Mouse (Mus musculus) brown adipose tissue, adult 24 weeks (tissue): Measurements from ENCODE around the gene Cyp2b10. TPM values are rescaled to one million over a fixed set of nuclear protein-coding genes. Genes with fewer than 3 reads are reported as not detected.
"Not testable (repeated sequence)": the region's sequence is repeated elsewhere in the genome, so short reads cannot be mapped to it uniquely, and the experiment has no call there.

Experiments
- H3K27ac ChIP-seq: fragments of 200-500 bp; replicated peaks from 2 replicates; pipeline ENCODE4 v1.5.1; 2012; ENCODE audit warnings: low read depth, mild to moderate bottlenecking, low read length
- H3K4me1 ChIP-seq: fragments of 200-500 bp; 2 replicates; pipeline ENCODE4 v1.6.1; 2012; ENCODE audit warnings: low read length, mixed read lengths; ENCODE audit not compliant: control insufficient read depth, insufficient read depth, insufficient read length
- H3K4me3 ChIP-seq: fragments of 200-500 bp; 2 replicates; pipeline ENCODE4 v1.5.1; 2012; ENCODE audit warnings: low read depth, mild to moderate bottlenecking, low read length, moderate library complexity; ENCODE audit not compliant: insufficient read depth
- polyA plus RNA-seq: library from polyadenylated mRNA; stranded (reverse); fragments of >200 nt; gene quantifications from 2 replicates; pipeline ENCODE4 v1.2.4, GENCODE M21; 2012; ENCODE audit not compliant: missing spikeins, insufficient read depth, insufficient read length

The Cyp2b10 gene
- 2.9 and 47.4 TPM in 2 replicates for polyA plus RNA-seq

GRCm38 (mm10) chr7:25897411-25897810 lies at the start of gene Cyp2b10:
Cyp2b10 (plus strand) TSS chr7:25897620.
- Histone ChIP-seq H3K27ac (no peak within 1 kb of the TSS), H3K4me1 (peaks cover 3% of the 10 kb centered on the region), H3K4me3 (no peak within 1 kb of the TSS)

GRCm38 (mm10) chr7:25847722-25848443 lies 49.5 kb upstream of the Cyp2b10 start:
- Histone ChIP-seq H3K27ac (0 out of 2 replicates have a peak overlapping the region, but pooled peaks have one; percentile 65), H3K4me3 (peak overlapping the region; percentile 94), H3K4me1 (no peaks in the 10 kb centered on the region)

- 0 out of 2 replicates have a peak overlapping the region, but pooled peaks have one; percentile 65 for H3K27ac ChIP-seq
- no peaks in the 10 kb centered on the region for H3K4me1 ChIP-seq
- H3K4me3 ChIP-seq, result peak overlapping the region; percentile 94
These were observed 49.0 kb upstream of the Cyp2b10 start for GRCm38 (mm10) chr7:25848444-25848812.

GRCm38 (mm10) chr7:25855082-25855481 lies 42.3 kb upstream of the Cyp2b10 start:
- Histone ChIP-seq H3K27ac (no peak overlapping the region), H3K4me3 (no peak overlapping the region), H3K4me1 (no peaks in the 10 kb centered on the region)

GRCm38 (mm10) chr7:25859962-25860870 lies 37.2 kb upstream of the Cyp2b10 start:
- Histone ChIP-seq H3K27ac (no peak overlapping the region), H3K4me1 (no peaks in the 10 kb centered on the region), H3K4me3 (no peak overlapping the region)

GRCm38 (mm10) chr7:25862365-25862764 lies 35.1 kb upstream of the Cyp2b10 start:
- no peak overlapping the region for H3K27ac ChIP-seq
- H3K4me1 ChIP-seq, result no peaks in the 10 kb centered on the region
- no peak overlapping the region for H3K4me3 ChIP-seq

GRCm38 (mm10) chr7:25863756-25864155 lies 33.7 kb upstream of the Cyp2b10 start:
- no peak overlapping the region for H3K4me3 ChIP-seq
- no peaks in the 10 kb centered on the region for H3K4me1 ChIP-seq
- H3K27ac ChIP-seq, result no peak overlapping the region

GRCm38 (mm10) chr7:25864861-25865260 lies 32.6 kb upstream of the Cyp2b10 start:
- Histone ChIP-seq H3K4me3 (no peak overlapping the region), H3K4me1 (no peaks in the 10 kb centered on the region), H3K27ac (no peak overlapping the region)

GRCm38 (mm10) chr7:25869789-25870188 lies 27.6 kb upstream of the Cyp2b10 start:
- Histone ChIP-seq H3K27ac (no peak overlapping the region), H3K4me1 (no peaks in the 10 kb centered on the region), H3K4me3 (no peak overlapping the region)

- Histone ChIP-seq H3K27ac (no peak overlapping the region), H3K4me1 (no peaks in the 10 kb centered on the region), H3K4me3 (no peak overlapping the region)
These were observed 24.8 kb upstream of the Cyp2b10 start for GRCm38 (mm10) chr7:25872624-25873023.

GRCm38 (mm10) chr7:25878735-25879134 lies 18.7 kb upstream of the Cyp2b10 start:
- Histone ChIP-seq H3K27ac (no peak overlapping the region), H3K4me3 (no peak overlapping the region), H3K4me1 (no peaks in the 10 kb centered on the region)

GRCm38 (mm10) chr7:25880721-25881120 lies 16.7 kb upstream of the Cyp2b10 start:
- H3K4me1 ChIP-seq, H3K4me3 ChIP-seq, H3K27ac ChIP-seq: not testable (repeated sequence)

- Histone ChIP-seq H3K27ac (no peak overlapping the region; the same call in 1 of the 2 replicates), H3K4me3 (no peak overlapping the region), H3K4me1 (no peaks in the 10 kb centered on the region)
These were observed 13.1 kb upstream of the Cyp2b10 start for GRCm38 (mm10) chr7:25884272-25884671.

- H3K27ac ChIP-seq, result no peak overlapping the region
- H3K4me1 ChIP-seq, result no peaks in the 10 kb centered on the region
- H3K4me3 ChIP-seq, result no peak overlapping the region
These were observed 9.7 kb upstream of the Cyp2b10 start for GRCm38 (mm10) chr7:25887758-25888157.

- Histone ChIP-seq H3K4me3 (no peak overlapping the region), H3K4me1 (peaks cover 3% of the 10 kb centered on the region), H3K27ac (no peak overlapping the region)
These were observed 4.3 kb upstream of the Cyp2b10 start for GRCm38 (mm10) chr7:25893159-25893558.
